Mouse (Mus musculus) embryonic facial prominence, embryonic 15.5 days (tissue): ENCODE data around the gene Ssxb6. TPM values are rescaled to one million over a fixed set of nuclear protein-coding genes. Genes with fewer than 3 reads are reported as not detected.
"Not testable (repeated sequence)": the region's sequence is repeated elsewhere in the genome, so short reads cannot be mapped to it uniquely, and the experiment has no call there.

Experiments
- ATAC-seq: fragments of 200-750 bp; cut with Nextera tagmentation; 2 replicates; pipeline ENCODE4 v1.8.0; 2017; ENCODE audit warnings: low read depth, moderate TSS enrichment; ENCODE audit not compliant: insufficient number of reproducible peaks, low FRiP score, low TSS enrichment
- H3K27ac ChIP-seq: fragments of 300-500 bp; sonication (generic); replicated peaks from 2 replicates; pipeline ENCODE4 v1.5.1; 2015; ENCODE audit warnings: mild to moderate bottlenecking, inconsistent platforms
- H3K27me3 ChIP-seq: fragments of 300-500 bp; sonication (generic); 2 replicates; pipeline ENCODE4 v1.6.1; 2015; ENCODE audit warnings: inconsistent platforms
- H3K36me3 ChIP-seq: fragments of 300-500 bp; sonication (generic); 2 replicates; pipeline ENCODE4 v1.6.1; 2015; ENCODE audit warnings: mild to moderate bottlenecking, inconsistent platforms
- H3K4me1 ChIP-seq: fragments of 300-500 bp; sonication (generic); 2 replicates; pipeline ENCODE4 v1.6.1; 2015; ENCODE audit warnings: inconsistent platforms
- H3K4me2 ChIP-seq: fragments of 300-500 bp; sonication (generic); replicated peaks from 2 replicates; pipeline ENCODE4 v1.6.1; 2015; ENCODE audit warnings: mild to moderate bottlenecking, inconsistent platforms
- H3K4me3 ChIP-seq: fragments of 300-500 bp; sonication (generic); replicated peaks from 2 replicates; pipeline ENCODE4 v1.5.1; 2015; ENCODE audit warnings: mild to moderate bottlenecking, inconsistent platforms
- H3K9ac ChIP-seq: fragments of 300-500 bp; sonication (generic); 2 replicates; pipeline ENCODE4 v1.6.1; 2015; ENCODE audit warnings: inconsistent platforms
- H3K9me3 ChIP-seq: fragments of 300-500 bp; sonication (generic); replicated peaks from 2 replicates; pipeline ENCODE4 v1.6.1; 2016; ENCODE audit warnings: inconsistent platforms
- WGBS: fragments of 180-500 bp; shearing (Covaris S2); methylation state at CpG from one replicate; pipeline ENCODE4 v1.1.7; 2015; 5-methylcytosine and 5-hydroxymethylcytosine counted together
- polyA plus RNA-seq: library from polyadenylated mRNA; unstranded; fragments of >200 nt; fragmentation: Nextera tagmentation; extraction: Ambion mirVana; gene quantifications from 2 replicates; pipeline ENCODE4 v1.2.1, GENCODE M21; 2015

Gene Ssxb6
- not detected in 2 replicates for polyA plus RNA-seq

DNA sequence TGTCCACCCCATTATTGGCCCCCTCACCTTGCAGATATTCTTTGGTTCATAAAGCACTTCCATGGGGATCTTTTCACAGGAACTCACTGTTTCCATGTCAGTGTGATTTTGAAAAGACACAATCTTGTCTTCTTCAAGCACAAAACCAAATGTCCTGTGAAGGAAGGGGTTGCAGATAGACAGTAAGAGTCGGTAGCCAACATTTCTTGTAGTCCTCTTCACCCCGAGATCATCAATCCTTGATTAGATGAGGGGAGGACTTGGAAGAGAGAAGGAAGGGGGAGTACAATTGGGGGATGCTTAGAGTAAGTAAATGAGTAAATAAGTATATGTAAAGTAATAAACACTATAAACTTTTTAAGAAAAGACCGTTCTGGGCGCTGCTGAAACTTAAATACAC lies at the start of gene Ssxb6:
Gene Ssxb6 (minus strand): TSS at position 101 of the 400 bp plus-strand sequence.
- not testable (repeated sequence) for ATAC-seq, H3K9me3 ChIP-seq, H3K4me1 ChIP-seq, H3K4me2 ChIP-seq, H3K27me3 ChIP-seq, H3K36me3 ChIP-seq, H3K4me3 ChIP-seq, H3K27ac ChIP-seq, H3K9ac ChIP-seq
- 66% methylated on average over 4 of the region's 4 CpGs for WGBS

GRCm38 (mm10) chrX:8591716-8592115 lies 43.7 kb upstream of the Ssxb6 start, which contains the start of gene Ssxb3:
Ssxb3 (minus strand) TSS chrX:8591816.
- H3K27me3 ChIP-seq, H3K9ac ChIP-seq, ATAC-seq, H3K27ac ChIP-seq, H3K9me3 ChIP-seq, H3K4me2 ChIP-seq, H3K36me3 ChIP-seq, H3K4me3 ChIP-seq, H3K4me1 ChIP-seq: not testable (repeated sequence)
- 26% methylated on average over 1 of the region's 1 CpGs for WGBS

- no peak for ATAC-seq
- 78% methylated on average over 2 of the region's 2 CpGs for WGBS
- H3K9me3 ChIP-seq, result no peaks in the 10 kb centered on the region
Measured at GRCm38 (mm10) chrX:8524854-8525253, 23.2 kb downstream of the Ssxb6 start, which contains the start of gene Gm14459. Gm14459 (minus strand) TSS chrX:8524954.

More at GRCm38 (mm10) chrX:8524854-8525253, 23.2 kb downstream of the Ssxb6 start, which contains the start of gene Gm14459:
- H3K4me2 ChIP-seq, result no peak within 1 kb of the TSS
- H3K4me1 ChIP-seq, result no peaks in the 10 kb centered on the region
- no peaks in the 10 kb centered on the region for H3K27me3 ChIP-seq
- H3K36me3 ChIP-seq, result no peaks in the 10 kb centered on the region
- no peak within 1 kb of the TSS for H3K9ac ChIP-seq
- no peak within 1 kb of the TSS for H3K4me3 ChIP-seq
- H3K27ac ChIP-seq, result no peak within 1 kb of the TSS

Other genes starting within 250 kb of the Ssxb6 start
- not detected in 2 replicates for gene Ssxb10, start 220.8 kb downstream of the Ssxb6 start, polyA plus RNA-seq
- gene Ssxb9, start 181.3 kb downstream of the Ssxb6 start, polyA plus RNA-seq, result not detected in 2 replicates
- gene Ssxb1, start 134.9 kb downstream of the Ssxb6 start, polyA plus RNA-seq, result not detected in 2 replicates
- gene Ssxb2, start 86.5 kb downstream of the Ssxb6 start, polyA plus RNA-seq, result not detected in 2 replicates
- gene Gm14459, start 23.3 kb downstream of the Ssxb6 start, polyA plus RNA-seq, result not detected in 2 replicates
- not detected in 2 replicates for gene Ssxb3, start 43.6 kb upstream of the Ssxb6 start, polyA plus RNA-seq
- not detected in 2 replicates for gene Ssxb8, start 142.6 kb upstream of the Ssxb6 start, polyA plus RNA-seq
- gene Ssx9, start 200.2 kb upstream of the Ssxb6 start, polyA plus RNA-seq, result not detected in 2 replicates